Mouse (Mus musculus): ENCODE measurements around the gene Gale.

- TF ChIP-seq CTCF (IDR thresholded peaks at IDR 0.05; ENCODE audit: low read depth, low read length) (no peak), EP300 (IDR thresholded peaks at IDR 0.05; ENCODE audit: insufficient read depth, low read depth, low read length) (no peak), POLR2A (IDR thresholded peaks at IDR 0.05; ENCODE audit: insufficient read depth, low read length) (no peak)
These were observed 14.1 kb upstream of the Gale start for GRCm38 (mm10) chr4:135949475-135949874.

All from ES-Bruce4 (cell line).